Mouse (Mus musculus) liver, embryonic 14.5 days (tissue): ENCODE measurements around the gene Ifitm5.

ENCODE experiments used
- CTCF ChIP-seq: IDR thresholded peaks from 2 replicates; pipeline ENCODE4 v1.5.1; 2016; ENCODE audit warnings: antibody characterized with exemption, low read depth, control low read depth
- EP300 ChIP-seq: IDR thresholded peaks from 2 replicates; pipeline ENCODE4 v1.6.1; 2016; ENCODE audit warnings: antibody characterized with exemption, low read depth

GRCm38 (mm10) chr7:140962733-140963132 lies 12.6 kb upstream of the Ifitm5 start:
- TF ChIP-seq EP300: no peak
- no peak for TF ChIP-seq CTCF
